Mouse (Mus musculus) cerebellum, adult 2 months (tissue): ENCODE measurements around the gene Ndufs2.

Experiments
- CTCF ChIP-seq: fragments of 200-500 bp; IDR thresholded peaks from 2 replicates; pipeline ENCODE4 v1.5.1; 2011; ENCODE audit warnings: low read depth, mild to moderate bottlenecking, control low read depth, low read length, moderate library complexity, borderline replicate concordance; ENCODE audit not compliant: insufficient read depth
- POLR2A ChIP-seq: fragments of 200-500 bp; IDR thresholded peaks from 2 replicates; pipeline ENCODE4 v1.6.1; 2011; ENCODE audit warnings: low read length, control low read depth, borderline replicate concordance; ENCODE audit not compliant: insufficient read depth

- TF ChIP-seq CTCF (no peak), POLR2A (no peak)
Measured at GRCm38 (mm10) chr1:171282086-171282805, 31.1 kb upstream of the Ndufs2 start.
